Mouse (Mus musculus) right cerebral cortex, adult 2 months (tissue): ENCODE data around the gene Zscan10.

Experiments used
- DNase-seq, 2 experiments: peaks; one replicate each; pipeline ENCODE4 v3.0.0; 2021 to 2022; ENCODE audit warnings: low spot score in 2 of 2

Gene Zscan10

DNA sequence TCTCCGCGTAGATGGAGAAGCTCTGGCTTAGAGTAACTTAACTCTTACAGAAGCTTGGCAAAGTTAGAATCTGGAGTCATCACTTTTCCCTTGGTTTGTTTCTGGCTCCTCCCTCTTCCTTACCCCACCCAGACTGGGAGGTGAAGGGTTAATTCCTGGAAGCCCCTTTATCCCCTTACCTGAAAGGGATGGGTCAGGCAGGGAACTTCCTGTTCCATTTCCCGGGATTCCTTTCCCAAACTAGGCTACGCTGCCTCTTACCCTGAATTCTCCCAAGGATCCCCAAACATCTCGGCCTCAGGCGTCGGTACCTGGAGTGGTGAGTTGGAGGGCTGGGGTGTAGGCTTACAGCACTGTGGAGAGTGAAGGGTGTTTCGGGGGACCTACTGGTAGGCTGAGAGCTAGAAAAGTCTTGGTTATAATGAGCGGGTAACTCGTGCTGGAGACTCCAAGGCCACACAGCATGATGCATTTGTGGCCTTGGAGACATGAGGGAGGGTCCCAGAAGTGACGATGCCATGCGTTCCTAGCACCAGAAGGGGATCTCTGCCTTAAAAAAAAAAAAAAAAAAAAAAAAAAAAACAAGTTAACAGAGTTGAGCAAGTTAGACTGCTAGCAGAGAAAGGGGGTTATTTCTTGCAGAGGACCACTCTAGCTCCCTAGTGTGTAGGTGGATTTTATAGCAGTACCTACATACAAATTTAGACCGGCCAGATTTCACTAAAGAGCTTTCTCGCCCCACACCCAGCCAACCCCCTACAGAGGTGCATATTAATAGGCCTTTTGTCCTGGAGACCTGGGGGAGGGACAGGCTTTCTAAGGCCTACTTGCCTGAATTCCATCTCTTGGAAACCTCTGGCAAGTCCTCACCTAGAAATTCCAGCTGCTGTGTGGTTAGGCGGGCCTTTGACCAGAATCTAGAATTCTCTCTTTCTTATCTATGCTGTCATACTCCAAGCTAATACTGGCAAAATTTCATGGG is at the start of gene Zscan10:
Gene Zscan10 (plus strand): TSS at position 216 of the 982 bp plus-strand sequence.
- DNase-seq = no peak

DNA sequence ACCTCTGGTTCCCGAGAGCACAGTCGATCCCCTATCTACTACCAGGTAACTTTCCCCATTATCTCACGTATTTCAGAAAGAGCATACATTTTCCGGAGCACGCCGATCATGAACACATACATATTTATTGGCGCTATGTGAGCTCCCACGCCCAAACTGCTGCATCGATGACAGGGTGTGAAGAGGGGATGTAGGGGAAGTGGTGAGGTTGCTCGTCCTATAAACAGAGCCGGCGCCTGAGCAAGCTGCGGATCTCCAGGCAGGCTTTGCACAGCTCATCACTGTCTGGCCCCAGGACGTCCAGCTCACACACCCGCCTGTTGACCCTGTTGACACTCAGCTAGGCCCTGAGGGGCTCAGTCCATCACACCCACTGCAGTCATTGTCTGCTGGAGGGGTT is 49.8 kb upstream of the Zscan10 start:
- no peak for DNase-seq

DNA sequence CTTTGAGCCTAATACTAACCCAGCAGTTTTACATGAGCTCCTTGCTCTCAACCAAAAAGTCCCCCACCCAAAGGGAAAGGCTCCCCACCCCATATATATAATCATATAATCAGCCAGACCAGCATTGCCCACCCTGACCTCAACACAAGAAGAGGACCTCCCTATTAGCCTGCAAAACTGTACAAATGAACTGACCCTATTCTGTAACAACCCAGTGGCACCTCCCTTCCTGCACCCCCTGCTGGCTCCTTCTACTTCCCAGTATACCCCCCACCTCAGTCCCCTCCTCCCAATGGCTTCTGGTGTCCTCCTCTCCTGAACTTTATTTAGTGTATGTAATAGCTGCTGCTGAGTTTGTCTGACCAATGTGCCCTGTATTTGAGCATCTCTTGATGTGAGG is 49.2 kb upstream of the Zscan10 start:
- DNase-seq = no peak

- DNase-seq = no peak
These were observed 48.7 kb upstream of the Zscan10 start for GRCm38 (mm10) chr17:23551963-23552362.

DNA sequence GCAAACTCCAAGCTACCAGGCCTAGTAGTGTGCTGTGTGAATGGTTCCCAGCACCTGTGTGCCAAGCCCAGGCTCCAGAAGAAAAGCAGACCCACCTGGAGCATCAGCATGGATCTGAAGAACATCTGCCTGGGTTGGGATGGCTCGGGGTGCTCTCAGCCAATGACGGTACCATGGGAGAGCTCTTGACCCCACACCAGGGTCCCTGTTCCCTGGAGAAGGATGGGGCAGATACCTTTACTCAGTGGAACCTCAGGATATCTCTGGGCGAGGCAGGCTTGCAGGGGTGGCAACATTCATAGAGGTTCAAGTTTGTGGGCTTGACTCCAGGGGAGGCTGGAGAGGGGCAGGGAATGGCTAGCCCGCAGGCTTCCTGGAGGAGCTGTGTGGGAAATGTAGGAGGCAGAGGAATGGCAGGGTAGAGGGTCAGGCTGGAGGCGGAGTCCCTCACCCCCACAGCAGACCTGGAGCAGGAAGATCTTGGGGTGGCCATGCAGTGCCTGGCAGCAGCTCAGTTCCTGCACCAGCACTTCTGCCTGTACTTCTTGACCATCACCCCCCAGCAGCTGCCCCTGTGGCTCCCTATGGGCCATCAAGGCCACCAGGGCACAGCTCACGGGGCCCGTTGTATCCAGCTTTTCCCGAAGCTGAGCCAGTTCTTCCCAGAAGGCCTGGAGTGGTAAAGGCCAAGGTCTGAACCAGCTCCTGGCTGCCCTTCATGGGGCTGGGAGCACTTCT is 47.6 kb upstream of the Zscan10 start:
- DNase-seq = no peak

GRCm38 (mm10) chr17:23553634-23554120 is 47.0 kb upstream of the Zscan10 start:
- no peak for DNase-seq

DNA sequence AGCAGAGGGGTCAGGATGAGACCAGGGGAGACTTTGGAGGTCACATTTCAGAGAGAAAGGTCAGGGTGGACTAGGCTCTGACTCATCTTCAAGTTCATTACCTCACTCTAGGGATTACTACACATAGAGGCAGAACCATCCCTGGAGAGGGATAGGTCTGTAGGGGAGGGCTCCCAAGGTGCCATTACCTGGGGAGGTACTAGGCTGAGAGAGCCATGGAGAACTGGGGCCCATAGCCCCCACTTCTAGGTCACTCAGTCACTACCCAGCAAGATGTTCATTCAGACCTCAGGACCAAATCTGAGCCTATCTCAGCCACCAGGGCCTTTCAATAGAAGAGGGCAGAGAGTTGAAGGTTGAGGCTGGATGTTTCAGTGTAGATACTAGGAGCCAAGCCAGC is 46.3 kb upstream of the Zscan10 start:
- no peak for DNase-seq

GRCm38 (mm10) chr17:23555243-23555916 is 45.3 kb upstream of the Zscan10 start:
- DNase-seq = no peak

- DNase-seq = peak; percentile 53 to 57
These were observed 40.9 kb upstream of the Zscan10 start for GRCm38 (mm10) chr17:23559767-23560166.

- peak; percentile 92 to 95 for DNase-seq
These were observed 36.9 kb upstream of the Zscan10 start, which contains the start of gene Zfp213 for GRCm38 (mm10) chr17:23563595-23564367. TSS of gene Zfp213 (minus strand) at chr17:23564238.

GRCm38 (mm10) chr17:23564368-23564715 is 36.3 kb upstream of the Zscan10 start:
- no peak for DNase-seq

DNA sequence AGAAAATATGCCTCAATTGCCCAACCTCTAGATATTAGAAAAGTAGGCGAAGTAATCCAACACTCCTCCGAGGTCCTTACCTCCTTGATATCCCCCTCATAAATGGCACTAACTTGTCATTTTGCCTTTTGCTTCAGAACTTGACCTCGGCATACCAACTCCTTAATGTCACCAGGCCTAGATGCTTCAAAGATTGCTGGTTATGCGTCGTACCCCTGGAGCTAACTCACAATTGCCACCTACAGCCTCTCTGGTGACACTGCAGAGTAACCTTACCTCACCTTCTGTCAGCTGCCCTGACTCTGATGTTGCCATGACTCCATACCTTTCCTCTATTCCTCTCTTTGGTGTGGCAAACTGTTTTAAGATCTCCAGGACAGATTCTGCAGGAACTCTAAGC is 33.9 kb upstream of the Zscan10 start:
- no peak for DNase-seq

DNA sequence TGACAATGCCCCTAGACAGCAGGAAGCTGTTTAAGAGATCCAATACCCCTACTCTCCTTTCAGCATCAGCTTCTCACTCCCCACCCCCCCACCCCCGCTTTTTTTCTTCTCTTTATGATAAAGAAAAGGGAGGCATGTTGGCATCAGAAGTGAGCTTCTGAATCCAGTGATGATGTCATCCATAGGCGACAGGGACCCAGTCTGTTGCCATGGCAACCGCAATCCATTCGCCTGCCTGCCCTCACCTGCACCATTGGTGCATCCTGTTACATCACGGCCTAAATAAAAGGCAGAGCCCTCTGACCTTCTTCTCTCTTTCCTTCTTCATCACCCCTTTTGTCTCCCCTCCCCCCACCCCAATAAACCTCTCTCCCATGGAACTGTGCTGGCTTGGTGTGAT is 32.3 kb upstream of the Zscan10 start:
- no peak for DNase-seq

- DNase-seq = no peak
These were observed 30.6 kb upstream of the Zscan10 start for GRCm38 (mm10) chr17:23570017-23570416.

- DNase-seq = peak in 1 of 2 experiments; percentile 28
These were observed 29.6 kb upstream of the Zscan10 start for GRCm38 (mm10) chr17:23571084-23571483.

DNA sequence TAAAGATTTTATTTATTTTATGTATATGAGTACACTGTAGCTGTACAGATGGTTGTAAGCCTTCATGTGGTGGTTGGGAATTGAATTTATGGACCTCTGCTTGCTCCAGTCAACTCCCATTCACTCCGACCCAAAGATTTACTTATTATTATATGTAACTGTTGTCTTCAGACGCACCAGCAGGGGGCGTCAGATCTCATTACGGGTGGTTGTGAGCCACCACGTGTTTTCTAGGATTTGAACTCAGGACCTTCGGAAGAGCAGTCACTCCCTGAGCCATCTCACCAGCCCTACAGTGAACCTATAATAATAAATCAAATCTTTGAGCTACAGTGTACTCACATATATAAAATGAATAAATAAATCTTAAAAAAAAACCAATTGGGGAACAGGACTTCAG is 28.6 kb upstream of the Zscan10 start:
- no peak for DNase-seq

DNA sequence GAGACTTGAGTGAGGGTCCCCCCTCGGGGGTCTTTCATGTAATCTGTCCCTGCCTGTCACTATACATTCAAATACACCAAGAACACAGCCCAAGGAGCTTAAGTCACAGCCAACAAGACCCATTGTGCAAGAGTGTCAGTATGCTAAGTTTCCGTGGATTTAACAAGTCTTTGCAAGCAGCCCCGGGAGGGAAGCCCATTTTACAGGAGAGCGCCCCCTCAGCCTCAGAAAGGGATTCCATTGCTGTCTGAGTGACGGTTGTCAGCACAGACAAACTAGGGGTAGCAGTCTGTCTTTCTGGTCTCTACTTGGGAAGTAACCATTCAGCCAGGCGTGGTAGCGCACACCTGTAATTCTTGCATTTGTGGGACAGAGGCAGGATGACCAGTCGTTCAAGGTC is 26.5 kb upstream of the Zscan10 start:
- DNase-seq = no peak

DNA sequence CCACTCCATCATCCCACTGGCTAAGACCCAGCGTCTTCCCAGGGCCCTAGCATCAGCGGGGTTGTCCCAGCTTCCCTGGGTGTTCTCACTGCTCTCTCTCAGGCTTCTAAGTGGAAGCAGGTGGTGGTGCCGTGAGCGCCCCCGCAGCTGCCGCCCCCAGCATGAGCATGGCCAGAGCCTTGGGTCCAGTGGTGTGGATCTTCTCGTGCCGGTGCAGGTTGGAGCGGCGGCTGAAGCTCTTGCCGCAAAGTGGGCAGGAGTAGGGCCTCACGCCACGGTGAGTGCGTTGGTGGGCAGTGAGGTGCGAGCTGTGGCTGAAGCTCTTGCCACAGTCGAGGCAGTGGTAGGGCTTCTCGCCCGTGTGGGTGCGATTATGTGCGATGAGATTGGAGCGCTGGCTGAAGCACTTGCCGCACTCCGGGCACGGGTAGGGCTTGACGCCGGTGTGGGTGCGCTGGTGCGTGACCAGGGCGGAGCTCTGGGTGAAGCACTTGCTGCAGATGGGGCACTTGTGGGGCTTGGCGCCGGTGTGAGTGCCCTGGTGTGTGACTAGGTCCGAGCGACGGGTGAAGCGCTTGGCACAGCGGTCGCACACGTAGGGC is 24.6 kb upstream of the Zscan10 start:
- DNase-seq = no peak

DNA sequence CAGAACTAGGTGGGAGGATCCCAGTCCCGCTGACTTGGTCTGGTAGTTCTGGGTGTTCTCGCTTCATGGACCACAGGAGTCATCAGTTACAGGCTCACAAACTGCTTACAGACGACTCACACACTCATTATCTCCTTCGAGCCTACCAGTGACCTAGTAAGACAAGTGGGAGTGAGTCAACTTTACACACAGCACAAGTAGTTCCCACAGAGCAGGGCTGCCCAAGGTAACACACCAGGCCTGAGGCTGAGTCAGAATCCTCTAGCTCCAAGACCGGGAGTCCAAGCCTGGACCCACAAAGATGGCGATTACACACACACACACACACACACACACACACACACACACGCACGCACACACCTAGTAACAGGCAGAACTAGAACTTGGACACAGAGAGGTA is 15.9 kb upstream of the Zscan10 start:
- DNase-seq = no peak

GRCm38 (mm10) chr17:23585721-23586491 is 14.8 kb upstream of the Zscan10 start:
- DNase-seq = peak; percentile 76
